Mouse (Mus musculus) CH12.LX (cell line): ENCODE data around the gene Slc22a15. TPM values are rescaled to one million over a fixed set of nuclear protein-coding genes. Genes with fewer than 3 reads are reported as not detected.

Source experiments
- DNase-seq: peaks from one replicate; pipeline ENCODE4 v3.0.0-alpha.2; 2013; ENCODE audit errors: extremely low read depth
- H3K27ac ChIP-seq: 2 replicates; pipeline ENCODE4 v1.5.1; 2012; ENCODE audit warnings: low read depth, mild to moderate bottlenecking, control low read depth, moderate library complexity; ENCODE audit not compliant: insufficient read depth
- H3K27me3 ChIP-seq: replicated peaks from 2 replicates; pipeline ENCODE3; 2012; ENCODE audit warnings: inconsistent platforms
- H3K36me3 ChIP-seq, 2 experiments: replicated peaks in 1 of 2; 2 replicates each; pipeline versions ENCODE3 to v1.6.1; 2012; ENCODE audit warnings: inconsistent platforms in 1 of 2, low read length in 1 of 2, mild to moderate bottlenecking in 1 of 2, mixed read lengths in 1 of 2, moderate library complexity in 1 of 2; ENCODE audit not compliant: control insufficient read depth in 1 of 2, insufficient read depth in 1 of 2
- H3K4me1 ChIP-seq, 2 experiments: 2 replicates each; pipeline ENCODE4 v1.6.1; 2012; ENCODE audit warnings: inconsistent platforms in 1 of 2, moderate library complexity in 1 of 2; ENCODE audit not compliant: insufficient read depth in 2 of 2, control insufficient read depth in 1 of 2
- H3K4me2 ChIP-seq: 2 replicates; pipeline ENCODE4 v1.6.1; 2012; ENCODE audit warnings: low read depth, mild to moderate bottlenecking, control low read depth; ENCODE audit not compliant: poor library complexity, insufficient read depth, severe bottlenecking
- H3K4me3 ChIP-seq, 3 experiments: fragments of 150-350 bp in 1 of 3; sonication (generic) in 1 of 3; replicated peaks in 1 of 3; 2 replicates each; pipeline versions ENCODE3 to v1.5.1; 2011 to 2012; ENCODE audit warnings: low read depth in 2 of 3, low read length in 2 of 3, mild to moderate bottlenecking in 2 of 3, moderate library complexity in 2 of 3, control low read depth in 1 of 3, improper control_type of control experiment in 1 of 3, inconsistent platforms in 1 of 3, mixed read lengths in 1 of 3; ENCODE audit not compliant: poor library complexity in 1 of 3
- H3K79me2 ChIP-seq: replicated peaks from 2 replicates; pipeline ENCODE4 v1.6.1; 2012; ENCODE audit warnings: mild to moderate bottlenecking, moderate library complexity; ENCODE audit not compliant: control insufficient read depth, poor library complexity, insufficient read depth, severe bottlenecking; ENCODE audit errors: extremely low read depth
- H3K9ac ChIP-seq: 2 replicates; pipeline ENCODE4 v1.6.1; 2012; ENCODE audit warnings: low read depth, mild to moderate bottlenecking, control low read depth, moderate library complexity; ENCODE audit not compliant: insufficient read depth
- H3K9me3 ChIP-seq: replicated peaks from 2 replicates; pipeline ENCODE3; 2012; ENCODE audit warnings: low read length, inconsistent platforms, mixed read lengths
- BHLHE40 ChIP-seq: IDR thresholded peaks from 2 replicates; pipeline ENCODE4 v1.6.1; 2011; ENCODE audit warnings: mild to moderate bottlenecking, low read depth, low read length, improper control_type of control experiment
- CTCF ChIP-seq, 2 experiments: IDR thresholded peaks in 1 of 2; conservative IDR thresholded peaks in 1 of 2; 2 replicates each; pipeline ENCODE4 v1.5.1; 2011 to 2012; ENCODE audit warnings: low read depth in 2 of 2, low read length in 2 of 2, improper control_type of control experiment in 1 of 2, inconsistent platforms in 1 of 2, mild to moderate bottlenecking in 1 of 2, moderate library complexity in 1 of 2
- EP300 ChIP-seq: IDR thresholded peaks from 2 replicates; pipeline ENCODE4 v1.6.1; 2011; ENCODE audit warnings: low read length, improper control_type of control experiment
- ETS1 ChIP-seq: conservative IDR thresholded peaks from 2 replicates; pipeline ENCODE4 v1.6.1; 2012; ENCODE audit warnings: low read depth, mild to moderate bottlenecking, inconsistent platforms, low read length, improper control_type of control experiment, moderate library complexity
- GABPA ChIP-seq: IDR thresholded peaks from 2 replicates; pipeline ENCODE4 v1.6.1; 2012; ENCODE audit warnings: low read depth, low read length, improper control_type of control experiment, inconsistent platforms; ENCODE audit not compliant: insufficient replicate concordance
- IRF4 ChIP-seq: IDR thresholded peaks from 2 replicates; pipeline ENCODE4 v1.6.1; 2014; ENCODE audit warnings: low read depth, mild to moderate bottlenecking, inconsistent platforms, low read length, improper control_type of control experiment
- KAT2A ChIP-seq: IDR thresholded peaks from 2 replicates; pipeline ENCODE4 v1.6.1; 2012; ENCODE audit warnings: low read length, improper control_type of control experiment, inconsistent platforms; ENCODE audit not compliant: insufficient replicate concordance
- MAFK ChIP-seq: IDR thresholded peaks from 2 replicates; pipeline ENCODE4 v1.6.1; 2011; ENCODE audit warnings: low read length, improper control_type of control experiment; ENCODE audit not compliant: insufficient replicate concordance
- MAX ChIP-seq: IDR thresholded peaks from 2 replicates; pipeline ENCODE4 v1.6.1; 2011; ENCODE audit warnings: low read length, improper control_type of control experiment
- MAZ ChIP-seq: IDR thresholded peaks from 2 replicates; pipeline ENCODE4 v1.6.1; 2012; ENCODE audit warnings: low read depth, mild to moderate bottlenecking, inconsistent platforms, low read length, improper control_type of control experiment, moderate library complexity
- MYC ChIP-seq: IDR thresholded peaks from 2 replicates; pipeline ENCODE4 v1.6.1; 2011; ENCODE audit warnings: low read depth, mild to moderate bottlenecking, improper control_type of control experiment, low read length
- NRF1 ChIP-seq: IDR thresholded peaks from 2 replicates; pipeline ENCODE4 v1.6.1; 2014; ENCODE audit warnings: low read depth, mild to moderate bottlenecking, inconsistent platforms, low read length, improper control_type of control experiment, moderate library complexity
- PAX5 ChIP-seq: IDR thresholded peaks from 2 replicates; pipeline ENCODE4 v1.6.1; 2012; ENCODE audit warnings: low read length, inconsistent platforms, mixed read lengths
- POLR2A ChIP-seq: IDR thresholded peaks from 2 replicates; pipeline ENCODE4 v1.6.1; 2011; ENCODE audit warnings: low read depth, mild to moderate bottlenecking, improper control_type of control experiment, low read length
- POLR2AphosphoS2 ChIP-seq: IDR thresholded peaks from 2 replicates; pipeline ENCODE4 v1.6.1; 2011; ENCODE audit warnings: low read depth, low read length, improper control_type of control experiment
- RAD21 ChIP-seq: IDR thresholded peaks from 2 replicates; pipeline ENCODE4 v1.6.1; 2011; ENCODE audit warnings: low read depth, mild to moderate bottlenecking, low read length, improper control_type of control experiment, moderate library complexity
- RCOR1 ChIP-seq: conservative IDR thresholded peaks from 2 replicates; pipeline ENCODE4 v1.6.1; 2012; ENCODE audit warnings: low read depth, mild to moderate bottlenecking, inconsistent platforms, low read length, improper control_type of control experiment
- TBP ChIP-seq: conservative IDR thresholded peaks from 2 replicates; pipeline ENCODE4 v1.6.1; 2011; ENCODE audit warnings: low read depth, low read length, improper control_type of control experiment
- TCF12 ChIP-seq: IDR thresholded peaks from 2 replicates; pipeline ENCODE4 v1.6.1; 2014; ENCODE audit warnings: low read depth, mild to moderate bottlenecking, inconsistent platforms, low read length, improper control_type of control experiment
- USF1 ChIP-seq: IDR thresholded peaks from 2 replicates; pipeline ENCODE4 v1.6.1; 2014; ENCODE audit warnings: low read depth, mild to moderate bottlenecking, inconsistent platforms, low read length, improper control_type of control experiment
- USF2 ChIP-seq: conservative IDR thresholded peaks from 2 replicates; pipeline ENCODE4 v1.6.1; 2011; ENCODE audit warnings: low read depth, low read length, improper control_type of control experiment
- ZC3H11A ChIP-seq: IDR thresholded peaks from 2 replicates; pipeline ENCODE4 v1.6.1; 2012; ENCODE audit warnings: low read depth, mild to moderate bottlenecking, inconsistent platforms, low read length, improper control_type of control experiment
- ZKSCAN1 ChIP-seq: IDR thresholded peaks from 2 replicates; pipeline ENCODE4 v1.6.1; 2012; ENCODE audit warnings: low read depth, inconsistent platforms, low read length, improper control_type of control experiment, borderline replicate concordance
- ZMIZ1 ChIP-seq: IDR thresholded peaks from 2 replicates; pipeline ENCODE4 v1.6.1; 2012; ENCODE audit warnings: low read depth, mild to moderate bottlenecking, inconsistent platforms, low read length, improper control_type of control experiment
- ZNF384 ChIP-seq: IDR thresholded peaks from 2 replicates; pipeline ENCODE4 v1.6.1; 2012; ENCODE audit warnings: low read depth, low read length, improper control_type of control experiment, inconsistent platforms
- dilution Hi-C: fragments of 300-500 bp; cut with MboI; formaldehyde crosslinking; loops from 2 replicates; pipeline ENCODE4 v1.14.3; 2020; ENCODE audit warnings: low sequenced_read_pairs; ENCODE audit not compliant: extremely low pct_unique_long_range_greater_than_20kb, extremely low pct_ligation_motif_present
- in situ Hi-C: fragments of 300-500 bp; cut with MboI; formaldehyde crosslinking; loops from 3 replicates; pipeline ENCODE4 v1.14.3; 2019; ENCODE audit warnings: low sequenced_read_pairs, low pct_ligation_motif_present, low pct_unique_long_range_greater_than_20kb, mixed read lengths
- polyA plus RNA-seq: library from polyadenylated mRNA; unstranded; fragments of >175 nt; gene quantifications from 2 replicates; pipeline ENCODE4 v1.2.1, GENCODE M21; 2012; ENCODE audit warnings: low read depth; ENCODE audit not compliant: insufficient read length
- total RNA-seq, 2 experiments: library from RNA; depleted of rRNA; stranded (reverse); fragments of 300-350 nt in 1 of 2; fragments of >200 nt in 1 of 2; gene quantifications; 2 replicates each; pipeline ENCODE4 v1.2.3; 2012 to 2014

Slc22a15 gene
- total and polyA plus RNA-seq, 3 experiments: 1.8 to 7.6 (median 4.5) TPM

GRCm38 (mm10) chr3:101875258-101875920, 48.9 kb downstream of the Slc22a15 start:
- Histone ChIP-seq H3K9me3 (no peaks in the 10 kb centered on the region), H3K4me3 (no peak overlapping the region), H3K4me2 (no peak overlapping the region), H3K9ac (no peak overlapping the region), H3K79me2 (no peaks in the 10 kb centered on the region), H3K27ac (no peak overlapping the region), H3K4me1 (peaks cover 3 to 15% of the 10 kb centered on the region in 2 experiments), H3K27me3 (no peaks in the 10 kb centered on the region), H3K36me3 (peaks cover 28 to 48% of the 10 kb centered on the region in 2 experiments)
- dilution Hi-C loops: no loop called here
- in situ Hi-C loops: loop anchor here (25.0 kb wide), 1 partner anchor 187 kb away; no protein-coding TSS in a partner anchor
- TF ChIP-seq RAD21 (no peak), CTCF (conservative IDR thresholded peaks at IDR 0.05 in 1 of 2, IDR thresholded peaks at IDR 0.05 in 1 of 2; ENCODE audit: low read depth in 2 of 2, low read length in 2 of 2) (no peak), KAT2A (no peak), EP300 (no peak), ZMIZ1 (no peak), MAFK (no peak), BHLHE40 (no peak), TBP (no peak), NRF1 (no peak), ZKSCAN1 (no peak), USF1 (no peak)
- TF ChIP-seq, all 38 proteins: peak for 0
- DNase-seq: no peak

GRCm38 (mm10) chr3:101873061-101873675, 51.1 kb downstream of the Slc22a15 start:
- in situ Hi-C loops (no loop called here), dilution Hi-C loops (no loop called here)
- Histone ChIP-seq H3K79me2 (no peaks in the 10 kb centered on the region), H3K9me3 (no peaks in the 10 kb centered on the region), H3K4me2 (no peak overlapping the region), H3K9ac (no peak overlapping the region), H3K4me1 (peaks cover 3 to 18% of the 10 kb centered on the region in 2 experiments), H3K36me3 (peaks cover 19 to 30% of the 10 kb centered on the region in 2 experiments), H3K4me3 (no peak overlapping the region)
- TF ChIP-seq MAX: no peak
- no peak for TF ChIP-seq ZC3H11A
- no peak for TF ChIP-seq KAT2A
- no peak for TF ChIP-seq GABPA
- no peak for TF ChIP-seq IRF4
- TF ChIP-seq POLR2AphosphoS2: no peak
- no peak for TF ChIP-seq NRF1
- TF ChIP-seq ETS1: no peak
- no peak for TF ChIP-seq RAD21
- no peak for TF ChIP-seq ZNF384
- no peak for TF ChIP-seq POLR2A
- no peak for TF ChIP-seq MAZ
- TF ChIP-seq CTCF (conservative IDR thresholded peaks at IDR 0.05 in 1 of 2, IDR thresholded peaks at IDR 0.05 in 1 of 2; ENCODE audit: low read depth in 2 of 2, low read length in 2 of 2): no peak
- no peak for TF ChIP-seq EP300
- TF ChIP-seq PAX5: no peak
- TF ChIP-seq TCF12: no peak
- no peak for TF ChIP-seq RCOR1
- TF ChIP-seq USF2: no peak
- no peak for TF ChIP-seq TBP
- no peak for TF ChIP-seq MYC
- TF ChIP-seq, all 38 proteins: peak for 0
- no peak for DNase-seq
- H3K27ac ChIP-seq: no peak overlapping the region
- no peaks in the 10 kb centered on the region for H3K27me3 ChIP-seq
